Mouse (Mus musculus) stomach, postnatal 0 days (tissue): Measurements from ENCODE around the gene Flad1. TPM values are rescaled to one million over a fixed set of nuclear protein-coding genes. Genes with fewer than 3 reads are reported as not detected.

Source experiments
- ATAC-seq: fragments of 200-750 bp; cut with Nextera tagmentation; 2 replicates; pipeline ENCODE4 v1.8.0; 2017; ENCODE audit not compliant: low FRiP score, low TSS enrichment
- DNase-seq: peaks from one replicate; pipeline ENCODE4 v3.0.0-alpha.2; 2016; ENCODE audit warnings: low spot score
- H3K27ac ChIP-seq: fragments of 300-500 bp; sonication (generic); replicated peaks from 2 replicates; pipeline ENCODE4 v1.5.1; 2014; ENCODE audit warnings: mild to moderate bottlenecking, control low read depth
- H3K27me3 ChIP-seq: fragments of 300-500 bp; sonication (generic); 2 replicates; pipeline ENCODE4 v1.6.1; 2014; ENCODE audit warnings: low read length; ENCODE audit not compliant: control insufficient read depth, insufficient read depth
- H3K36me3 ChIP-seq: fragments of 300-500 bp; sonication (generic); 2 replicates; pipeline ENCODE4 v1.6.1; 2014; ENCODE audit warnings: low read length, mixed read lengths; ENCODE audit not compliant: control insufficient read depth, insufficient read depth
- H3K4me1 ChIP-seq: fragments of 300-500 bp; sonication (generic); replicated peaks from 2 replicates; pipeline ENCODE4 v1.6.1; 2014; ENCODE audit warnings: antibody characterized with exemption; ENCODE audit not compliant: control insufficient read depth, insufficient read depth
- H3K4me2 ChIP-seq: fragments of 300-500 bp; sonication (generic); replicated peaks from 2 replicates; pipeline ENCODE4 v1.6.1; 2014; ENCODE audit warnings: low read depth, mild to moderate bottlenecking, control low read depth, moderate library complexity
- H3K4me3 ChIP-seq: fragments of 300-500 bp; sonication (generic); 2 replicates; pipeline ENCODE4 v1.5.1; 2014; ENCODE audit warnings: low read depth, low read length, control low read depth
- H3K9ac ChIP-seq: fragments of 300-500 bp; sonication (generic); 2 replicates; pipeline ENCODE4 v1.6.1; 2014; ENCODE audit warnings: mild to moderate bottlenecking, low read length, control low read depth, mixed read lengths
- H3K9me3 ChIP-seq: fragments of 300-500 bp; sonication (generic); 2 replicates; pipeline ENCODE4 v1.6.1; 2016; ENCODE audit warnings: low read length; ENCODE audit not compliant: control insufficient read depth
- CTCF ChIP-seq: IDR thresholded peaks from 2 replicates; pipeline ENCODE4 v1.5.1; 2016; ENCODE audit warnings: antibody characterized with exemption, low read depth, mild to moderate bottlenecking, moderate library complexity
- EP300 ChIP-seq: optimal IDR thresholded peaks from 2 replicates; pipeline ENCODE3; 2016; ENCODE audit warnings: antibody characterized with exemption
- WGBS: fragments of 180-500 bp; shearing (Covaris S2); extraction: QIAGEN DNeasy Blood & Tissue Kit; methylation state at CpG from one replicate; pipeline ENCODE4 v1.1.7; 2014; 5-methylcytosine and 5-hydroxymethylcytosine counted together
- polyA plus RNA-seq: library from polyadenylated mRNA; unstranded; fragments of >200 nt; fragmentation: Nextera tagmentation; extraction: Ambion mirVana; gene quantifications from 2 replicates; pipeline ENCODE4 v1.2.1, GENCODE M21; 2015

Flad1 gene
- polyA plus RNA-seq, 1 experiment from 2014 or later, result 20.9 TPM

DNA sequence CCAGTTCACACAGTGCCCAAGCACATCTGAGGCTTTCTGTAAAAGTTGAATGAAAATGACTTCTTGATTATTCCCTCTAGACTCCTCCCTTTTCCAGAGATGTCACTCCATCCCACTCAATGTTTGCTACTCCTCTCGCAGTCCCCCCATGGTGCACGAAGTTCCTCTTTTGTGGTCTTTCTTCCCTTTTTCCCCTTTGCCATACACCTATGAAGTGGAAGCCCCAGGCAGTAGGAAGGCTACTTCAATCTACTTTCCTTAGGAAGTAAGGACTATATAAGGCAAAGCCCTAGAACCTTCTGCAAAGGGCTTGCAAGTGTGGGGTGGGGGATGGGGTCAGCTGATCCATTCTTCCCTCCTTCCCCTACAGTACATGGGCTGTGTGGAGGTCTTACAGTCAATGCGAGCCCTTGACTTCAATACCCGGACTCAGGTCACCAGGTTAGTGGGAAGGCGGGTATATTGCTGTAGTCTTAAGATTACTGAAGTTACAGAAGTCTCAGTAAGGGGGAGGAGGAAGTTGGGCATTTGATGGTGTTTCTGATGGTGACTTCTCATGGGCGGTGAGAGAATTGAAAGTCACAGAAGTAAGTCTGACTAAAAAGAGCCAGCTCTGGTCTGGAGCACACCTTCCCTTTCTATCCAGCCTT, 11.0 kb upstream of the Flad1 start:
- Histone ChIP-seq H3K27ac (no peak overlapping the region), H3K4me2 (peak overlapping the region; percentile 73), H3K9ac (peak overlapping the region; percentile 31; the same call in 1 of the 2 replicates), H3K4me1 (peaks cover 6% of the 10 kb centered on the region), H3K9me3 (no peaks in the 10 kb centered on the region), H3K36me3 (peaks cover 14% of the 10 kb centered on the region), H3K27me3 (no peaks in the 10 kb centered on the region), H3K4me3 (peak overlapping the region; percentile 53)
- ATAC-seq (no peak), DNase-seq (no peak)
- TF ChIP-seq EP300, result no peak
- TF ChIP-seq CTCF, result no peak
- 62% methylated on average over 6 of the region's 6 CpGs for WGBS

- peak overlapping the region; percentile 73 for H3K4me2 ChIP-seq
- DNase-seq (no peak), ATAC-seq (no peak)
- peak overlapping the region; percentile 86 for H3K27ac ChIP-seq
- peaks cover 6% of the 10 kb centered on the region for H3K4me1 ChIP-seq
- H3K9me3 ChIP-seq, result no peaks in the 10 kb centered on the region
- TF ChIP-seq EP300, result no peak
- no peaks in the 10 kb centered on the region for H3K27me3 ChIP-seq
- peaks cover 10% of the 10 kb centered on the region for H3K36me3 ChIP-seq
- 10% methylated on average over 22 of the region's 22 CpGs for WGBS
- H3K4me3 ChIP-seq, result peak overlapping the region; percentile 53
- H3K9ac ChIP-seq, result peak overlapping the region; percentile 74
Measured at GRCm38 (mm10) chr3:89421810-89422473, 10.3 kb upstream of the Flad1 start.

- Histone ChIP-seq H3K27me3 (no peaks in the 10 kb centered on the region), H3K27ac (peak overlapping the region; percentile 90), H3K4me1 (peaks cover 6% of the 10 kb centered on the region), H3K4me2 (peak overlapping the region; percentile 73), H3K9me3 (no peaks in the 10 kb centered on the region), H3K4me3 (peak overlapping the region; percentile 53), H3K36me3 (peaks cover 10% of the 10 kb centered on the region; the same call in 1 of the 2 replicates), H3K9ac (peak overlapping the region; percentile 74)
- ATAC-seq (peak; percentile 77), DNase-seq (peak; percentile 82)
- WGBS, result 3% methylated on average over 11 of the region's 11 CpGs
- TF ChIP-seq EP300 (no peak), CTCF (no peak)
Measured at GRCm38 (mm10) chr3:89421002-89421774, 9.5 kb upstream of the Flad1 start.

GRCm38 (mm10) chr3:89420421-89420820, 8.8 kb upstream of the Flad1 start:
- ATAC-seq (no peak), DNase-seq (no peak)
- H3K36me3 ChIP-seq, result peaks cover 13% of the 10 kb centered on the region; the same call in 1 of the 2 replicates
- TF ChIP-seq EP300 (no peak), CTCF (no peak)
- peaks cover 6% of the 10 kb centered on the region for H3K4me1 ChIP-seq
- H3K4me3 ChIP-seq, result peak overlapping the region; percentile 53; the same call in 1 of the 2 replicates
- peak overlapping the region; percentile 90 for H3K27ac ChIP-seq
- WGBS, result 30% methylated on average over 2 of the region's 2 CpGs
- no peaks in the 10 kb centered on the region for H3K27me3 ChIP-seq
- peak overlapping the region; percentile 35; the same call in 1 of the 2 replicates for H3K9ac ChIP-seq
- no peaks in the 10 kb centered on the region for H3K9me3 ChIP-seq
- H3K4me2 ChIP-seq, result peak overlapping the region; percentile 73

- Histone ChIP-seq H3K36me3 (peaks cover 11% of the 10 kb centered on the region; the same call in 1 of the 2 replicates), H3K4me3 (peak overlapping the region; percentile 69), H3K27me3 (no peaks in the 10 kb centered on the region), H3K9me3 (no peaks in the 10 kb centered on the region), H3K4me2 (peak overlapping the region; percentile 81), H3K4me1 (peaks cover 6% of the 10 kb centered on the region), H3K27ac (peak overlapping the region; percentile 99), H3K9ac (peak overlapping the region; percentile 88)
- ATAC-seq, result no peak
- TF ChIP-seq CTCF, result no peak
- no peak for TF ChIP-seq EP300
- 23% methylated on average over 3 of the region's 3 CpGs for WGBS
- DNase-seq, result no peak
Measured at GRCm38 (mm10) chr3:89419981-89420380, 8.3 kb upstream of the Flad1 start.
